Mouse (Mus musculus): ENCODE measurements around the gene Zmiz2.

GRCm38 (mm10) chr11:6415551-6416404 is 26.9 kb downstream of the Zmiz2 start:
- TF ChIP-seq POLR2A (IDR thresholded peaks at IDR 0.05; ENCODE audit: insufficient read length, low read depth) (peak; percentile 78), USF1 (IDR thresholded peaks at IDR 0.05; ENCODE audit: low read depth) (no peak), MAX (IDR thresholded peaks at IDR 0.05; ENCODE audit: low read depth) (peak; percentile 12), MYOG (IDR thresholded peaks at IDR 0.05; ENCODE audit: control insufficient read depth in 1 of 3, insufficient read depth in 1 of 3, insufficient read length in 2 of 3, low read depth in 2 of 3) (peak in 1 of 3 experiments; percentile 1), CEBPB (IDR thresholded peaks at IDR 0.05; ENCODE audit: insufficient read depth, poor library complexity, severe bottlenecking) (no peak)

Data from myocyte (in vitro differentiated cells).